Mouse (Mus musculus) cortical plate, adult 2 months (tissue): ENCODE data around the gene Rtn2.

Source experiments
- CTCF ChIP-seq: fragments of 200-500 bp; IDR thresholded peaks from 2 replicates; pipeline ENCODE4 v1.5.1; 2011; ENCODE audit warnings: mild to moderate bottlenecking, control low read depth, low read length; ENCODE audit not compliant: insufficient read depth; ENCODE audit errors: extremely low read depth
- POLR2A ChIP-seq: fragments of 200-500 bp; IDR thresholded peaks from 2 replicates; pipeline ENCODE4 v1.6.1; 2011; ENCODE audit warnings: mild to moderate bottlenecking, low read length, control low read depth; ENCODE audit not compliant: insufficient read depth; ENCODE audit errors: extremely low read depth

- no peak for TF ChIP-seq POLR2A
- no peak for TF ChIP-seq CTCF
These were observed 20.6 kb downstream of the Rtn2 start for GRCm38 (mm10) chr7:19303046-19303305.
